Comparison of ENCODE assay signal across 8 mouse cellular contexts in the genomic region with DNA sequence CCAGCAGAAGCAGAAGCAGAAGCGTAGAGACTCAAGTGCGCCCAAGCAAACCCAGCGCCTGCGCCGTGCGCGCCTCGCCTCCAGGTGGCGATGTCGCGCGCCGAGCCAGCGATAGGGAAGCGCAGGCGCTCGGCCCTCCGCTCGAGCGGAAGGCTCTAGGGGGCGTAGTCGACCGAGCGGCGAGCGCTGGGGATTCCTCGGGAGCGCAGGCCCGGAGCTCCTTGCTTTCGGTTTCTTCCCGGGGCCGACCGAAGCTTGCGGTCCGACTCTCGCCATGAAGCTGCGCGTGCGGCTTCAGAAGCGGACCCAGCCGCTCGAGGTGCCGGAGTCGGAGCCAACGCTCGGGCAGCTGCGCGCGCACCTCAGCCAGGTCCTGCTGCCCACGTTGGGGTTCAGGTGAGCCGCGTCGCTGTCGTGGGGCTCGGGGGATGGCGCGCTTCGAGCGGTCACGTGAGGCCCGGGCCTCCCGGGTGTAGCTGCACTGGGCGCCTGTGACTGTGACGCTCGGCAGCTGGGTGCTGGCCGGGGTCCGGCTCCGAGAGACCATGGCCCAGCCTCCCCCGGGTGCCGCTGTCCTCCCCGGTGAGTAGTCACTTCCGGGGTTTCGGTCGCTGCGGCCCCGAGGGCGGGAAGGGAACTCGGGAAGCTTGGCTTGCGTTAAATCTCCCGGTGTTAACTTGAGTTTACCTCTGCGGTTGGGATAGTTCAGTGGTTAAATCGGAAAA. TPM values are rescaled to one million over a fixed set of nuclear protein-coding genes. Genes with fewer than 3 reads are reported as not detected.
DNase-seq lines count a peak whose midpoint lies in the region; ATAC-seq and TF ChIP-seq lines count a peak whose summit lies in the region.

A gene (plus strand): TSS at position 224 of the 725 bp plus-strand sequence.

- peak within 1 kb of the TSS; percentile 64 for H3K9ac ChIP-seq in hindbrain, postnatal 0 days (replicated peaks; ENCODE audit: low read length)

- H3K27ac ChIP-seq in gastrocnemius, adult 2 months: peak within 1 kb of the TSS; percentile 94
- peak within 1 kb of the TSS; percentile 85 for H3K27ac ChIP-seq in hindbrain, postnatal 0 days
- peak within 1 kb of the TSS; percentile 97 for H3K27ac ChIP-seq in left cerebral cortex, adult 2 months

- peak within 1 kb of the TSS; percentile 85 for H3K4me2 ChIP-seq in hindbrain, postnatal 0 days (ENCODE audit: low read depth, low read length)

- H3K4me1 ChIP-seq in hindbrain, postnatal 0 days (ENCODE audit: insufficient read depth, low read length): 0 out of 2 replicates have a peak, but pooled peaks cover 6% of the 10 kb centered on the region

- peak; percentile 97 for ATAC-seq in hindbrain, postnatal 0 days
- ATAC-seq in megakaryocyte, adult 5-6 weeks (ENCODE audit: poor library complexity, severe bottlenecking): peak; percentile 96

- peak within 1 kb of the TSS; percentile 100 for H3K4me3 ChIP-seq in gastrocnemius, adult 2 months
- H3K4me3 ChIP-seq in hindbrain, postnatal 0 days (ENCODE audit: low read length): peak within 1 kb of the TSS; percentile 59
- peak within 1 kb of the TSS; percentile 93 for H3K4me3 ChIP-seq in left cerebral cortex, adult 2 months

- WGBS in hindbrain, postnatal 0 days: 1% methylated on average over 73 of the region's 82 CpGs

- H3K9me3 ChIP-seq in hindbrain, postnatal 0 days (ENCODE audit: low read length): no peaks in the 10 kb centered on the region

- DNase-seq in WW6 (ENCODE audit: low read depth, low spot score): peak; percentile 80
- peak; percentile 77 to 98 for DNase-seq in cerebellum, postnatal 4 days (ENCODE audit: low spot score in 2 of 2)
- DNase-seq in gastrocnemius, adult 2 months: peak; percentile 95
- DNase-seq in hindbrain, postnatal 0 days (ENCODE audit: low spot score): peak; percentile 96
- DNase-seq in left cerebral cortex, adult 2 months (ENCODE audit: extremely low spot score in 1 of 2, low spot score in 2 of 2): peak; percentile 85 to 89
- DNase-seq in right cerebral cortex, adult 2 months (ENCODE audit: low spot score in 2 of 2): peak; percentile 79 to 84
- peak; percentile 89 for DNase-seq in urinary bladder, postnatal 14 days (ENCODE audit: low spot score)

- no peaks in the 10 kb centered on the region for H3K27me3 ChIP-seq in hindbrain, postnatal 0 days (ENCODE audit: insufficient read depth, low read length)

- H3K36me3 ChIP-seq in hindbrain, postnatal 0 days (ENCODE audit: insufficient read depth, low read length): no peaks in the 10 kb centered on the region

- intact Hi-C loops in gastrocnemius, adult 2 months (cut with DNase I): loop anchor here (2.0 to 5.0 kb wide), 3 partner anchors 65 to 443 kb away; a partner anchor contains a TSS
- intact Hi-C loops in left cerebral cortex, adult 2 months (cut with DNase I): loop anchor here (2.0 to 5.0 kb wide), 3 partner anchors 59 to 440 kb away; no protein-coding TSS in a partner anchor

- peak; percentile 92 for TF ChIP-seq CTCF in gastrocnemius, adult 2 months (IDR thresholded peaks at IDR 0.05)
- peak; percentile 86 for TF ChIP-seq CTCF in hindbrain, postnatal 0 days (IDR thresholded peaks at IDR 0.05; ENCODE audit: low read depth)
- TF ChIP-seq CTCF in left cerebral cortex, adult 2 months (IDR thresholded peaks at IDR 0.05): peak; percentile 90

RNA-seq across cellular contexts. Expression of the gene that starts here (rescaled TPM):
- total RNA-seq in gastrocnemius, adult 2 months (2021): 10 to 100 TPM in 1 of 2 experiments, 1 to 10 TPM in 1; 8.5 to 11.8 TPM
- 14.6 and 17.7 TPM in 2 replicates for total RNA-seq in hindbrain, postnatal 0 days (2014; rRNA removed)
- polyA plus RNA-seq in hindbrain, postnatal 0 days (2015; fragmentation: Nextera tagmentation; extraction: Ambion mirVana): 30.9 and 35.6 TPM in 2 replicates
- 10 to 100 TPM; 25.9 to 27.1 TPM for total RNA-seq in left cerebral cortex, adult 2 months (2021)
- total RNA-seq in megakaryocyte, adult 5-6 weeks (2015): 17.5 and 18.8 TPM in 2 replicates
- 11.1 and 12.0 TPM in 2 replicates for total RNA-seq in megakaryocyte, adult 5-6 weeks (2017)

Comparison
In these comparisons a context has a peak if more than half of its experiments do, and no peak if none do; other contexts are left out.
1. Peak in every context shown above with its lines: DNase-seq, ATAC-seq, H3K4me3 ChIP-seq and H3K27ac ChIP-seq.